Mouse (Mus musculus) testis, adult 2 months (tissue): Measurements from ENCODE around the gene Gp1bb.

Experiments used
- CTCF ChIP-seq: fragments of 200-500 bp; IDR thresholded peaks from 2 replicates; pipeline ENCODE4 v1.5.1; 2012; ENCODE audit warnings: low read depth, mild to moderate bottlenecking, inconsistent platforms, low read length, moderate library complexity; ENCODE audit not compliant: control insufficient read depth, insufficient read depth, insufficient replicate concordance
- POLR2A ChIP-seq: fragments of 200-500 bp; IDR thresholded peaks from 2 replicates; pipeline ENCODE4 v1.6.1; 2012; ENCODE audit warnings: low read depth, mild to moderate bottlenecking, inconsistent platforms, low read length, moderate library complexity; ENCODE audit not compliant: control insufficient read depth

- TF ChIP-seq CTCF = no peak
- no peak for TF ChIP-seq POLR2A
Measured at GRCm38 (mm10) chr16:18584901-18585510, 37.2 kb downstream of the Gp1bb start.
